Mouse (Mus musculus): ENCODE data around the gene Duox1.

- peak; percentile 31; the same call in 1 of the 2 replicates for TF ChIP-seq CTCF (IDR thresholded peaks at IDR 0.05; ENCODE audit: low read depth, low read length)
- no peak for TF ChIP-seq TAL1 (conservative IDR thresholded peaks at IDR 0.05; ENCODE audit: low read depth, low read length)
Measured at GRCm38 (mm10) chr2:122348531-122349131, 33.2 kb downstream of the Duox1 start.

Measured in G1E (cell line).